Mouse (Mus musculus): ENCODE results near the gene Lrrc7.
"Not testable (repeated sequence)": the region's sequence is repeated elsewhere in the genome, so short reads cannot be mapped to it uniquely, and the experiment has no call there.

Lrrc7 gene

DNA sequence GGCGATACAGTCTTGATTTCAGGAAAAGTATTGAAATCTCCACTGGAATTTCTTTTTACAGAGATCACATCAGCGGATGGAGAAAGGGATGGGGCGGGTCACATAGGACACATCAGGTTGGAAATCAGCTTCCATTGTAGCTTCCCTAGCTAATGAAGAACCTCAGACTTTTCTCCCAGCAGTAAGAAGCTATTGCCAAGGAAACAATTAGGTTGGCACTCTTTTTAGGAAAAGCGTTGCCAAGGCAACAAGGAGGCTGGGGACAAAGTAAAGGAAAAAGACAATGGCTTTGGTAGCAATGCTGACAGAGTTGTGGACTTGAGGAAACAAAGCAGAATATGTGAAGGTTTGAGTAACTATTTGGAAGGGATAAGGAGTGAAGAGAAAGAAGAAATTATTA, 393.6 kb downstream of the Lrrc7 start:
- DNase-seq (ENCODE audit: low spot score): no peak

DNA sequence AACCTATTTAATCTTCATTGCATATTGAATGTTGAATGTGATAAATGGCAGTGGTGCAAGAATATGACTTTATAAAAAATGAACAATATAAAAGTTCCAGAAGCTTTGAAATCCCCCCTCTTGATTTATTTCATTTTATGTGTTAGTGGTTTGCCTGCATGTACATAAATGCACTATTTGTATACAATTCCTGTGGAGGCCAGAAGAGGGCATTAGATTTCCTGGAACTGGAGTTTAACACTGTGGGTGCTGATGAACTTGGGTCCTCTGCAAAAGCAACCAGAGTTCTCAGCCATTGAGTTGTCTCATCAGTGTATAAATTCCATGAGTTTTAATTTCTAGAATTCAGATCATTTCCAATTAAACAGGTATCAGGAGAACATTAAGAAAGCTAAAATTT, 397.0 kb downstream of the Lrrc7 start:
- no peak for DNase-seq (ENCODE audit: low spot score)

DNA sequence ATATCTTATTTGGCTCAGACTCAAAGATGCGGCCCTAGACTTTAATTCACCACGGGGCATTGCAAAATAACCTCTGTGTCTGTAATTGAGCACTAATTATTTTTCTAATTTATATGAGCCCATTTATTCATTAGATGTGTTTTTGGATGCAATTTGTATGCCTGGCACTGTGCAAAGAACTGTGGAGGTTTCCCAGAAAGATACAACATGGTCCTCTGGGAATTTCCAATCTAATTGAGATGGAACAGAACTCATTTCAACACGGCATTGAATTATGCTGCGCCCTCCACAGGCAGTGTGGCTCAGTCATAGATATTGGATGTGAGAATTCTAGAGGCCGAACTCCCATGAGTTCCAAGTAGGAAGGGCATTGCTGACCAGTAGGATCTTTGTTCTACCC, 397.6 kb downstream of the Lrrc7 start:
- DNase-seq (ENCODE audit: low spot score): no peak

DNA sequence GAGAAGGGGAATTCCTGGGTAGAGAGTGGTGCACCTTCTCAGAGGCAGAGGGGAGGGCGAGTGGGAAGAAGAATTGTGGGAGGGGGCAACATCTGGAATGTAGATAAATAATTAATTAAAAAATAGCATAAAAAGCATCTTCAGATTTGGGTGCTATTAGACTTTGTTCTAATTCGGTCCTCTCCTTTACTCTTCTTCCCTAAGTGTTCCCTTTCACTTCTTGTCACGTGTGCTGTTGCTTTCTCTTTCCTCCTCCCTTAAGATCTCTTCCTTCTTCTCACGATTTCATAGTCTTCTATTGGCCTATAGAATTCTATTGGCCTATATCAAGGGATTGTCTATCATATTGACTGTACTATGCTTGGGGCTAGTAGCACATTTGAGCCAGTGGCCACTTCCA, 398.9 kb downstream of the Lrrc7 start:
- DNase-seq (ENCODE audit: low spot score): no peak

DNA sequence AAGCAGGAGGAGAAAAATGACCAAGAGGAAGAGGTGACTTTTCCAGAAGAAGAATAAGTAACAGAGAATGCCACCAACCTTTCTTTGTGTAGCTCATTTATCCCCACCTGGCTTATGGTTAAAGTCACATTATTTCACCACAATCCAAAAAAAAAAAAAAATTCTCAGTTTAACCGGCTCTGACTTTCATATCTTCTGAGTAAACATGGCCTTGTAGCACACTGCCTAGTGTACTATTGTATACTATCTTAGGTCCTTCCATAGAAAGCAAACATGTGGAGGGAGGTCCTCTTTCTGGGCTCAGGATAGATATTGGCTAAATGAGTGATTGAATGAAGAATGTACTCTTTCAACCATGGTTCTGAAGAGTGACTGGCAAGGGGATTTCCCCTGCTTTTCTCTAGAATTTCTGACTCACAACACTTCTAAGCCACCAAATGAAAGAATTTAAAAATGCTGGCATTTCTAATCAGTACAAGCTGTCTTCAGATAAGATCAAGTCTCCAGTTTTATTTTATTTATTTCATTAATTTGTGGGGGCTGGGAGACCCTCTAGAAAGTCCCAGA, 400.0 kb downstream of the Lrrc7 start:
- DNase-seq (ENCODE audit: low spot score): no peak

DNA sequence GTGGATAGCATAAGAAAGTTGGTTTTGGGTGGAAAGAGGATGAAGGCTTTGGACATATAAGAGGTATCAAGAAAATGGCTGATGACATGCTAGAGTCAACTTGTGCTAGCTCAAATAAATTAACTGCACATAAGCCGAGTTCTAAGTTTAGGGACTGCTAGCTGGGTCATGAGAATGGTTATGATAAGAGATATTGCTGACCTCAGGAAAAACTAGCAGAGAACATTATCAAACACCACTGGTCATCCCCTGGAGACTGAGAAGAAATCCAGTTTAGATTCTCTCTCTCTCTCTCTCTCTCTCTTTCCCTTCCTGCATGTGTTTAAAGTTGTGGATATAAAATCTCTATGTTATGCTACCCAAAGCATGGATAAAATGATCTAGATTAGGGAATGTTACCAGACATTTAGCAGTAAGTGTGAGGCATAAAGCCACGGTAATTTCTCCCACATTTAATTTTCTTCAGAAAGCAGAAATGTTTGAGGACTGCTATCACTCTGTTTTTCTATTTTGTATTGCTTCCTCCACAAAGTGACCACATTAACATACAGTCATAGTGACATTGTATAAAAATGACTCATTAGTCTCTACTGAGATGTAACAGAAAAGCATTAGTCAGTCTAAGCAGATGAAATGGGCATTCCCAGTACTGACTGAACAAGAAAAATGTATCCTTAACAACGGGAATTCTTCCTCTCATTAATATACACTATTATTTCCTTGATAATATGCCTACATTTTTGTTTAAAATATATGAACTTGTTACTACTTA, 406.3 kb downstream of the Lrrc7 start:
- no peak for DNase-seq (ENCODE audit: low spot score)

DNA sequence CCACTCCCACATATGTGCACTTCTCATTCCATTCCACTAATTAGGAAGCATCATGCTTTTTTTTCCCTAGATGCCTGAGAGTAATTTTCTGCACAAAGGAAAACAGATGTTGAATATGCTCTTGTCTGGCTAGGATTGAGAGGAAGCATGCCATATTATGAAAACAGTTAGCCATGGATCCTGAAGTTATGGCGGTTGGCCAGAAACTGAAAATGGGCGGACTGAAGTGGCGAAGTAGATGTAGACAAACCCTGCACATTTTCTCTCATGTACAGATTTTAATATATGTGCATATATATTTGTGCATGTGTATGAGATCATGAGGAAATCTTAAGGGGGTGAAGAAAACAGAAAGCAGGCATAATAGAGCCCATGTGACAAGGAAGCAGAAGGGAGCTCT, 407.9 kb downstream of the Lrrc7 start:
- no peak for DNase-seq (ENCODE audit: low spot score)

DNA sequence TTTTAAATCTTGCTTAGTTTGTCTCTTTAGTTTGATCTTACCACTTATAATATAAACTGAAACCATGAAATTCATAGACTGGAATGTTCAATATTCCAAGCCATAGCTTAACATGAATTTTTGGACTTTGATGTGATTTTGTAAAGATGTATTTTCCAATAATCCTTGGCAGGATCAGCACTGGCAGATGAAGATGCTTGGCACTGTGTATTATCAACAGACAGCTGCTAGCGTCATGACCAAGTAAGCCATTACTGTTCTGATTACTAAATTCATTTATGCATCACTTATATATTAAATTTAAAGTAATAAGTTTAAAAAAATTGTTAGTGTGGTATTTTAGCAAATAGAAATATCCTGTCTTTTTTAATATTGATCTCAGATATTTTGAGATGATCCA, 413.0 kb downstream of the Lrrc7 start:
- no peak for DNase-seq (ENCODE audit: low spot score)

DNA sequence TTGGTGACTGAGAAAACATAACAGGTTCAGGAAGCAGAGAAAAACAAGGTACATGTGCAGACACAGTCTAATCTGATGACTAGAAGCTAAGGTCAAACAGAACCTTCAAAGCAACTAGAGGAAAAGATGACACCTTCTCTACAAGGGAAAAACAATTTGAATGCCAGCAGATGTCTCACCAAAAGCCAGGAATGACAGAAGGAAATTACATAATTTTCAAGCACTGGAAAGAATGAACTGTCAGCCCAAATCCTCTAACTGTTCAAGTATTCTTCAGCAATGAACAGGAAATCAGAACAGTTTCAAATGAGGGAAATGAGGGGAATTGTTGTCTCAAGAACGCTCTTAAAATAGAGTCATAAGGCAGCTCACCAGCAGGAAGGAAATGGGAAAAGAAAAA, 421.4 kb downstream of the Lrrc7 start:
- no peak for DNase-seq (ENCODE audit: low spot score)

DNA sequence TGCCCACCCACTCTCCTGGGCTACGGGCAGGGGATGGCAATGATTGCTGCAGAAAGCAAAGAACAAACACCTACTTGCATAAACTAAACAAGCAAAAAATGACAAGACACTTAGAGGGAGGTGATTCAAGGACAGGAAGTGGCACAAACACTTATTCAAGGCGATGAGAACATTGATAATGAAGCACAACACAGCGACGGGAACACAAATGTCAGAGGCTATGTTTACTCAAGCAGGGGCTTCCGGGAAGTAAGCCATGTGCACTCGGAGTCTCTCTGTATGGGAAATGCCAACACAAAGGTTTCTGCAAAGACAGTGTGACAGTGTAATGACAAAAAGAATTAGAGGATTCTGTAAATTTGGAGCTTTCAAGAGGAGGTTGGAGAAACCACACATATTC, 424.2 kb downstream of the Lrrc7 start:
- DNase-seq (ENCODE audit: low spot score): no peak

DNA sequence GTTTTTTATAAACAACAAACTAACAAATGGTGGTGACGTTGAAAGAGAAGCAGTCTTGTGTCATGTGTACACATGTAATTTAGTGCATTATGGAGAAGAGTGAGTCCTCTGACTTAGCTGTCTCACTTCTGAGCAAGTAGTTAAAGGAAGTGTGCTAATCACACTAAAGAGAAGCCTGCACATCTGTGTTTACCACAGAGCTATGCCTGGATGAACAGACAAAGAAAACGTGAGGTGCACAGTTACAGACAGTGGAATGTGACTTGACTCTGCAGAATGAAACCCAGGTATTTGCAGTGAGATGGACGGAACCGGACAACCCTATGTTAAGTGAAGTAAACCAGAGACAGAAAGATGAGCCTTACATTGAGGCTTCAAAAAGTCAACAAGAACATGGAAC, 430.3 kb downstream of the Lrrc7 start:
- no peak for DNase-seq (ENCODE audit: low spot score)

DNA sequence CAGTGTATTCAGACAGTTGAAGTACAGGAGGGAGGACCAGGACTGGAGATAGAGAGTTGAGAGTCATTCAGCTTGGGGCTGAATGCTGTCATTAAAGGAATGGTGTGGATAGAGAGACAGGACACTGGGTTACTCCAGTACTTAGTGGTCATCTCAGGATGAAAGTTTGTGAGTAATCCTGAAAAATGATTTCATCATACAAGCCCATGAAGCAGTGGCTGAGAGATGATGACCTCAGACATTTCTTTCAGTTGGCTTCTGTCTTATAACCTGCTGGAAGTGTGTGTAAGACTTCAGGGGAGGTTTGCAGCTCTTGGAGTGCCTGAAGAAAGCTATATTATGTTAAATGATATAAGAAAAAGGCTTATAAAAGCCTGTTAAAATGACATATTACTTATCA, 430.8 kb downstream of the Lrrc7 start:
- DNase-seq (ENCODE audit: low spot score): no peak

DNA sequence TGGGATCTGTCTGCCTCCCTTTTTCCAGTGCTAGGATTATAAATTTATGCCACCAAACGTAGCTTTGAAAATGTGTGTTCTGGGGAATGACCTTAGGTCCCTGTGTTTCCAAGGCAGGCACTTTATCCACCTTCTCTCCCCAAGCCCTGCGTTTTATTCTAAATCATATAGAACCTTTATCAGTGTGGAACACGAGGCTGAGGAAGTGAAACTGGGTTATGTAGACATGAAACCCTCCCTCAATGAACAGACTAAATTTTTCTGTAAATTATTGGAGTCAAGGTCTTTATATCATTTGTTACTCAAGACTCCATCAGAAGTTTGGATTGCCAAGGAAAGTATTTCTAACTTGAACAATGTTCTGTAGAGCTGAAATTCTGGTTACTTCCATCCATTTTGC, 439.1 kb downstream of the Lrrc7 start:
- DNase-seq (ENCODE audit: low spot score): no peak

DNA sequence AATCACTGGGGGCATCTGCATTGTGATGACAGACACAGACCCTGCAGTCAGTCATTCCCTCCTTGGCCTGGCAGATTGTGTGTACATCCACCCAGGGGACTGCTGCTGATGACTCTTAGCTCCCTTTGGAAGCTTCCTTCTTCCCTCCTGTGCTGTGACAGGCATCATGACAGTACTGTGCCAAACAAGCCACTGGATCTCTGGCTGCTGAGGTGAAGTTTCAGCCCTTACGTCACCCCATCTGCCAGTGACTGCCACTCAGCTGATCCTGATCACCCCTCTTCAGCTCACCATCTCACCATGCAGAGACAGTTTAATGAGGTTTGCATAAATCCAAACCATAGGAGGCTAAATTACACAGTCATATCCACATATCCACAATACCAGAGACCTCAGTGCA, 456.8 kb downstream of the Lrrc7 start:
- no peak for DNase-seq (ENCODE audit: low spot score)

DNA sequence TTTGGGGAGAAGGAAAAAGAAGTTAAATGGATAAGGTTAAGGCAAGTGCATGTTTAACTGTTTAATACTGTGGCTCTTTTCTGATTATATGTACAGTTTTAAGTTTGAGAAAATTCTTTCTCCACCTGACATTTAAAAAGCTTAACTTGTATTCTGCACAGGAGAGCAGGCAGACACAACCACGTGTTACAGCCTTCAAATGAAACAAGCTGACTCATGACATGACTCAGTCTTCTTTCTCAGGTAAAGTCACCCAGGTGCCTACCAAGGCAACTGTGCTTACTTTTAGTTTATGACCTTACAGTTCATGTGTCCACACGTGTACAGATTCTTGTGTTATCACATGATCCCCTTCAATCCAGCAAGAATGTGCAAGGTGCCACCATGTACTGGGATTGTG, 458.6 kb downstream of the Lrrc7 start:
- no peak for DNase-seq (ENCODE audit: low spot score)

DNA sequence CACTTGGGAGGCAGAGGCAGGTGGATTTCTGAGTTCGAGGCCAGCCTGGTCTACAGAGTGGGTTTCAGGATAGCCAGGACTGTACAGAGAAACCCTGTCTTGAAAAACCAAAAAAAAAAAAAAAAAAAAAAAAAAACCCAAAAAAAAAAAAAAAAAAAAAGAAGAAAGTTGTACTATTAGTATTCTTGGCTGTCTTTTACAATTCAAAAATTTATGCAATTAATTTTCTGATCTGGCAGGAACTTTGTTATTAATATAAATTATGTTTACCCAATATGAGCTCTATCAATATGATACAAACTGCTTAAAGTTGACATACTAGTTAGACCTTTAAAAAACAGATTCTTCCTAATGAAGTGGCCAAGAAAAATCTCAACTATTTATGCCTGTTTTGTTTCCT, 459.5 kb downstream of the Lrrc7 start:
- not testable (repeated sequence) for DNase-seq (ENCODE audit: low spot score)

DNA sequence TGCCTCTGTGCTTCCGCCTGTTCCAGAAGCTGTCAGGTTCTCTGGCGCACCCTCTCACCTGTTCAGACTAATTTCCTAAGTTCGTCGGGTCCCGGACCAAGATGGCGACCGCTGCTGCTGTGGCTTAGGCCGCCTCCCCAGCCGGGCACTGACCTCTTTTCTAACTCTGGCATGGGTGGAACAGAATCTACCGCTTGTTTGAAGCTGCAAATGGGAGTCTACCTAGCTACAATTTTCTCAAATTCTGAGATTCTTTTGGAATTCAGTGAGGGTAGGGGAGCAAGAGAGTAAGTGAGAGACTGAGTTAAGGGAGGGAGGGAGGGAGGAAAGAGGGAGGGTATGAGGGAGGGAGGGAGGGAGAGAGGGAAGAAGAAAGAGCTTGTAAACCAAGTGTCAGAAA, 460.0 kb downstream of the Lrrc7 start:
- DNase-seq (ENCODE audit: low spot score): not testable (repeated sequence)

DNA sequence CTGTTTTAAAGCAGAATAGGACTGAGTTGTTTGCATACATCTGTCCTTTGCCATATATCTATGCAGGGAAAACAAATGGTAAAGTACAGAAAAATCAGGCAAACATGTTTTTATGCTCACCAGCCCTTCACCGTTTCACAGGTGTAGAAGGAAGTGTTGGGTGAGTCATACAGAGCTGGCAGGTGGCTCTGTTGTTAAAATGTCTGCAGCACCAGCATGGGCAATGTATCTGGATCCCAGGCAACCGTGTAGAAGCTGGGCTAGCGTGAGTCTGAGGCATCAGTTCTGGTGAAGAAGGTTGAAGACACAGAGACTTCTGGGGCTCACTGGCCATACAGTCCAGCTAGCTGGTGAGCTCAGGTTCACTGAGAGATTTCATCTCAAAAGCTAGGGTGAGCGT, 468.1 kb downstream of the Lrrc7 start:
- no peak for DNase-seq (ENCODE audit: low spot score)

DNA sequence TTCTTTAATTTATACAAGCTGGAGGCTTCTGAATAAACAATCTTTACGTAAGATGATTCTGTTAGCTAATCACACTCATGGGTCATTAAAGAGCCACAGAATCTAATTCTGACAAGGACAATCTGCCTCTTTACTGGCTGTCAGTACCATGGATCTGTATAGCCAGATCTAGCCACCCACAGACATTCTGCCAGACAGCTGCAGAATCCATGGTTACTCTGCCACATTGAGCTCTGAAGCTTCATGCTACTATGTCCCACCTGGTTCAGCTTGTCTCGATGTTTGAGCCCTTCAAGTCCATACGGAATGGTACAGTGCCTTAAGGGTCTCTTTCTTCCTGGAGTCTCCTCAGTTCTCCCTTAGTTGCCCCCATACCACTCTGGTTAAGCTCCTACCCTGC, 470.4 kb downstream of the Lrrc7 start:
- DNase-seq (ENCODE audit: low spot score): no peak

DNA sequence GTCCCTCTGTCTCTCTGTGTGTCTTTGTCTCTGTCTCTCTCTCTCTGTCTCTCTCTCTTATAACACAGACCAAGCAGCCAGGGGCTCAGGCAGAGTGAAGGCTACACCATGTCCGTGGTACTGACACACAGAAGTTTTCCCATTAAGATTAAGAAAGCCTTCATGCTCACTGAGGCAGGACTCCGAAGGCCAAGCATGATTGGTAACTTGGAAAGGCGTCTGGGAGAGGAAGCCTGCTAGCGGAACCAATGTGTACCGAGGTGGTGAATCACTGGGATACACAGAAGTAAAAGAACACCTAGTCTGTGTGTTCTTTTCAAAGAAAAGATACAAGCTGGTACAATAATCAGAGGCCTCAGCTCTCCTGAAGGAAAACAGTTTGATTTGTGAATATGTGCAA, 484.2 kb downstream of the Lrrc7 start:
- no peak for DNase-seq (ENCODE audit: low spot score)

DNA sequence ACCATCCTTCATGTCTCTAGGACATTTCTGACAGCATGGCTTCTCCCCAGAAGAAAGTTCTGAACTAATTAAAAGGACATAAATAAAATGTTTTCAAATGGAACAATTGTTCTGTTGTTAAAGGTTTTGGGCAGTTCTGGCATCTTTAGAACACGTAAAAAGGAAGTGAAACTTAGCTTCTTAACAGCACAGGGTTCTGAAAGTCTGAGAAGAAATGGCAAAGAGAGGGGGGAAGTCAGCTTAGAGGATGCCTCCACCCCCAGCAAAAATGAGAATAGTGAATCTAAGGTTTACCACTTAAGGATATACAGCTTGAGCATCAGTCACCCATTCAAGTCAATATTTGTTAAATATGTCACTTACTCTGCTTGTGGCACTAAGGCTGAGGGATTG, 484.6 kb downstream of the Lrrc7 start:
- DNase-seq (ENCODE audit: low spot score): no peak

DNA sequence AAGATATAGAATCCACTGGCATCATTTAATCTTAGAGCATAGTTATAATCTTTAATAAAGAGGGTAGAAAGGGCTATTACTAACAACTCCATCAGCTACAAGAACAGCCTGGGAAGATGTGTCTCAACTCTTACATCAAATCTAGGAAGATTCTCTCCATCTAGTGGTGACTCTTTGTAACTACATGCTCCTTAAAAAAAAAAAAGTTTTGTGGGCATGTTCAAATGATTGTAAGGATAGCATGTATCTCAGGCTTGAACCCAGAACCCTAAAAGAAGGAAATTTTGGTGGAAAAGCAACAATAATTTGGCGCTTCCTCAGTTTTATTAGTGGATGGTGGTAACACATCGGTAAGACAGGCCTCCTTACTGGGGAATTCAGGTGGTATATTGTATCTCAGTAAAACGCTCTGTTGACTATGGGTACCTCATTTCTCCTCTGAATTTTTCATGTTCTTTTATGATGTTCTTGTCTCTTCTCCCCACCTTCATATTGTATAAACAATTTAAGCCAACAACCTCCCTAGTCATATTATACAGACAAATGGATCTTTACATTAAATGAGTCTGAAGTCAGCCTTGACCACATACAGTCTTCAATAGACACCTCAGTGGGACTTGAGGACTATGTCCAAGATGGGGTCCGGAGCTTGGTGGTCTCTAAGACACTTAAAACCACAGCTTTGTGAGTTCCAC, 485.2 kb downstream of the Lrrc7 start:
- no peak for DNase-seq (ENCODE audit: low spot score)

DNA sequence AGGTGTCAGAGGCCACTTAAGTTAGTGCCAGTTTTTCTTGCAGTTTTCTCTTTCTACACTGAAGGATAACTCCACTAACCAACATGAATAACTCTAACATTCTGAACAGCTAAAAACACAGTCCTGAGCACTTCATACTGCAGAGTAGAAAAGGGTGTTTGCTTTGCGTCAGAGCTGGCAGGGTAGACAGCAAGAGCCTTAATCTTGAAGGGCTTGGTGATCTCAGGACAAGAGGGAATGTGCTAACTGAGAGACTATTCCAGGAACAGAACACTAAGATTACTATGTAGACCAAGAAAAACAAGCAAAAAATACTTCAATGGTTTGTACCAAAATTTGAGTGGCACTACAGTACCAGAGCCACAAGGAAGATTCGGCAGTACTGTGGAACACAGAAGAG, 487.0 kb downstream of the Lrrc7 start:
- no peak for DNase-seq (ENCODE audit: low spot score)
